Mouse (Mus musculus) ES-Bruce4 (cell line): ENCODE measurements at regions not wholly inside any gene's neighbourhood (a gene's known extent, or its start where the extent isn't known, plus 50 kb on each side); places are given as distances from the start of the nearest gene placed in this dataset.

Source experiments
- CTCF ChIP-seq: IDR thresholded peaks from one replicate; pipeline ENCODE4 v1.8.1; 2011; ENCODE audit warnings: low read depth, low read length
- EP300 ChIP-seq: IDR thresholded peaks from 2 replicates; pipeline ENCODE4 v1.6.1; 2011; ENCODE audit warnings: low read depth, low read length; ENCODE audit not compliant: insufficient read depth
- POLR2A ChIP-seq: IDR thresholded peaks from one replicate; pipeline ENCODE4 v1.8.1; 2011; ENCODE audit warnings: low read length; ENCODE audit not compliant: insufficient read depth

- TF ChIP-seq CTCF, result no peak
- TF ChIP-seq POLR2A, result no peak
- no peak for TF ChIP-seq EP300
Measured at GRCm38 (mm10) chr8:9072724-9073123, 382.4 kb upstream of the Arglu1 start.
